In the genomic region with DNA sequence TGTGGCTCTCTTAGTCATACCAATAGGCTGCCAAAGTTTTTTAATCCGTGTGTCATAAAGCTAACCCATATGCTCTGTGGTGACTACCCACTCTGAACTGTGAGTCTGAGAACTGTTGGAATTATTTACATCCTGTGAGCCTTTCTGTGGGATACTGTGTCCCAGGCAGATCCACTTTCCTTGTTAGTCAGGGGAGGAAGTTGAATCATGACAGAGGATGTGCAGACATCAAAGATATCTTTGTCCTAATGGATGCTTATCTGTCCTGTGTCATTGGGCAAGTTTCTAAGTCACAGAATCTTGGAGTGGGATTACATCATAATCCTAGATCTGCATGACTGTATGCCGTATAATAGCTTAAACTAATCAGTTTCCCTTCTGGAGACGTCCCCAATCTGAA, we compare ENCODE assay signal across 19 mouse cellular contexts.
DNase-seq lines count a peak whose midpoint lies in the region; TF ChIP-seq lines count a peak whose summit lies in the region.
"Had no signal": no experiment of that assay in that cellular context is flagged by ENCODE, and none has a peak within 500 bp of the region (broad histone marks: within the 10 kb centered on the region; RNA-seq: fewer than 3 reads in every experiment).

No protein-coding gene starts in this region.

- no peaks in the 10 kb centered on the region for H3K79me3 ChIP-seq in C2C12 (ENCODE audit: low read depth)

- no peak for TF ChIP-seq POLR2A in embryonic fibroblast, embryonic 13.5 days (IDR thresholded peaks at IDR 0.05; ENCODE audit: low read depth, low read length)

- no peaks in the 10 kb centered on the region for H3K79me2 ChIP-seq in C2C12 (ENCODE audit: control insufficient read depth, insufficient read depth)

- DNase-seq in layer of hippocampus, adult 11-12 months (ENCODE audit: low spot score) = peak; percentile 16
- no peak for DNase-seq in layer of hippocampus, adult 9-10 months (ENCODE audit: low spot score)
- peak; percentile 46 for DNase-seq in cerebellum, adult 11-12 months
- DNase-seq in T-cell, adult 2 months (ENCODE audit: low spot score) = no peak
- no peak for DNase-seq in kidney, adult 9 months
- DNase-seq in frontal cortex, postnatal 25 days (ENCODE audit: low spot score in 2 of 2) = no peak
- DNase-seq: adrenal gland, postnatal 25 days; embryo, embryonic 11 days; heart, postnatal 36 days; kidney, adult 18-20 months; lung, adult 18-20 months; lung, postnatal 4 days had no signal

- H3K27ac ChIP-seq in embryonic fibroblast, embryonic 13.5 days (ENCODE audit: insufficient read depth, low read length) = peak overlapping the region; percentile 48
- H3K27ac ChIP-seq: embryonic facial prominence, embryonic 15.5 days; heart, embryonic 13.5 days; hindbrain, postnatal 0 days; limb, embryonic 15.5 days; neural tube, embryonic 13.5 days had no signal

- H3K27me3 ChIP-seq in C2C12 (ENCODE audit: control insufficient read depth, insufficient read depth, insufficient read length) = no peaks in the 10 kb centered on the region
- H3K27me3 ChIP-seq: embryonic facial prominence, embryonic 15.5 days; limb, embryonic 15.5 days had no signal

- TF ChIP-seq CTCF in C2C12 (IDR thresholded peaks at IDR 0.05; ENCODE audit: control insufficient read depth, insufficient read depth, insufficient read length) = no peak
- TF ChIP-seq CTCF in embryonic fibroblast, embryonic 13.5 days (IDR thresholded peaks at IDR 0.05; ENCODE audit: borderline replicate concordance, insufficient read depth, low read length) = no peak

- no peak overlapping the region for H3ac ChIP-seq in C2C12 (ENCODE audit: control insufficient read depth, insufficient read length, low read depth)

- H3K4me3 ChIP-seq in C2C12 (ENCODE audit: insufficient read depth, poor library complexity, severe bottlenecking) = no peak overlapping the region
- H3K4me3 ChIP-seq in embryonic fibroblast, embryonic 13.5 days (ENCODE audit: insufficient read depth, low read length) = no peak overlapping the region
- H3K4me3 ChIP-seq: embryonic facial prominence, embryonic 15.5 days; heart, embryonic 13.5 days; limb, embryonic 15.5 days; neural tube, embryonic 13.5 days had no signal

- no peaks in the 10 kb centered on the region for H3K36me3 ChIP-seq in C2C12 (ENCODE audit: control insufficient read depth, insufficient read depth)
- H3K36me3 ChIP-seq: embryonic facial prominence, embryonic 15.5 days; heart, embryonic 13.5 days; limb, embryonic 15.5 days; neural tube, embryonic 13.5 days had no signal

- H3K4me1 ChIP-seq in embryonic fibroblast, embryonic 13.5 days (ENCODE audit: control insufficient read depth, insufficient read depth, low read length) = peaks cover 7% of the 10 kb centered on the region
- H3K4me1 ChIP-seq: embryonic facial prominence, embryonic 15.5 days; limb, embryonic 15.5 days had no signal

TF ChIP-seq in C2C12, 6 proteins besides CTCF, POLR2A, EP300 and RAD21:
- TF ChIP-seq MAX (IDR thresholded peaks at IDR 0.05) (no peak), MYOG (IDR thresholded peaks at IDR 0.05; ENCODE audit: control insufficient read depth, extremely low read depth, insufficient read length) (no peak), CEBPB (IDR thresholded peaks at IDR 0.05; ENCODE audit: low read depth) (peak; percentile 88), FOSL1 (IDR thresholded peaks at IDR 0.05; ENCODE audit: insufficient read depth, low read length, poor library complexity, severe bottlenecking) (peak; percentile 69), USF1 (IDR thresholded peaks at IDR 0.05; ENCODE audit: low read depth) (no peak), MYOD1 (IDR thresholded peaks at IDR 0.05; ENCODE audit: control insufficient read depth, insufficient read length, low read depth) (peak; percentile 40)

Comparison
In these comparisons a context has a peak if more than half of its experiments do, and no peak if none do; other contexts are left out.
1. DNase-seq: peak in layer of hippocampus, adult 11-12 months (single experiment) and cerebellum, adult 11-12 months (single experiment); none in layer of hippocampus, adult 9-10 months (single experiment), T-cell, adult 2 months (single experiment), kidney, adult 9 months (single experiment) and frontal cortex, postnatal 25 days (0 of 2).